Mouse (Mus musculus): ENCODE data around the gene Adam11. TPM values are rescaled to one million over a fixed set of nuclear protein-coding genes. Genes with fewer than 3 reads are reported as not detected.

Gene Adam11
- total RNA-seq, 2 experiments from 2014 or later = 1.9 to 5.5 TPM

GRCm38 (mm10) chr11:102752896-102753590 lies 8.2 kb upstream of the Adam11 start:
- no peak for DNase-seq (ENCODE audit: low spot score in 2 of 2)

GRCm38 (mm10) chr11:102753591-102754324 lies 7.5 kb upstream of the Adam11 start:
- no peak for DNase-seq (ENCODE audit: low spot score in 2 of 2)

GRCm38 (mm10) chr11:102754416-102754815 lies 6.8 kb upstream of the Adam11 start:
- DNase-seq (ENCODE audit: low spot score in 2 of 2) = no peak

- DNase-seq (ENCODE audit: low spot score in 2 of 2) = no peak
Observed at GRCm38 (mm10) chr11:102755391-102755790, 5.8 kb upstream of the Adam11 start.

- DNase-seq (ENCODE audit: low spot score in 2 of 2) = no peak
Observed at GRCm38 (mm10) chr11:102758977-102759376, 2.3 kb upstream of the Adam11 start.

- DNase-seq (ENCODE audit: low spot score in 2 of 2) = no peak
Observed at GRCm38 (mm10) chr11:102760805-102761308, 382 bp upstream of the Adam11 start.

- no peak for DNase-seq (ENCODE audit: low spot score in 2 of 2)
Observed at GRCm38 (mm10) chr11:102762248-102762647, 1.0 kb downstream of the Adam11 start.

- no peak for DNase-seq (ENCODE audit: low spot score in 2 of 2)
Observed at GRCm38 (mm10) chr11:102763009-102763767, 1.9 kb downstream of the Adam11 start.

GRCm38 (mm10) chr11:102765416-102765815 lies 4.2 kb downstream of the Adam11 start:
- no peak for DNase-seq (ENCODE audit: low spot score in 2 of 2)

GRCm38 (mm10) chr11:102767055-102767670 lies 5.9 kb downstream of the Adam11 start:
- DNase-seq (ENCODE audit: low spot score in 2 of 2) = no peak

GRCm38 (mm10) chr11:102769141-102769540 lies 7.9 kb downstream of the Adam11 start:
- no peak for DNase-seq (ENCODE audit: low spot score in 2 of 2)

- no peak for DNase-seq (ENCODE audit: low spot score in 2 of 2)
Observed at GRCm38 (mm10) chr11:102769993-102770661, 8.9 kb downstream of the Adam11 start.

- DNase-seq (ENCODE audit: low spot score in 2 of 2) = no peak
Observed at GRCm38 (mm10) chr11:102770662-102771435, 9.6 kb downstream of the Adam11 start.

- DNase-seq (ENCODE audit: low spot score in 2 of 2) = no peak
Observed at GRCm38 (mm10) chr11:102771916-102772714, 10.9 kb downstream of the Adam11 start.

- DNase-seq (ENCODE audit: low spot score in 2 of 2) = no peak
Observed at GRCm38 (mm10) chr11:102772771-102773700, 11.8 kb downstream of the Adam11 start.

- peak; percentile 91 to 92 for DNase-seq (ENCODE audit: low spot score in 2 of 2)
Observed at GRCm38 (mm10) chr11:102773713-102774611, 12.7 kb downstream of the Adam11 start.
